In the genomic region with DNA sequence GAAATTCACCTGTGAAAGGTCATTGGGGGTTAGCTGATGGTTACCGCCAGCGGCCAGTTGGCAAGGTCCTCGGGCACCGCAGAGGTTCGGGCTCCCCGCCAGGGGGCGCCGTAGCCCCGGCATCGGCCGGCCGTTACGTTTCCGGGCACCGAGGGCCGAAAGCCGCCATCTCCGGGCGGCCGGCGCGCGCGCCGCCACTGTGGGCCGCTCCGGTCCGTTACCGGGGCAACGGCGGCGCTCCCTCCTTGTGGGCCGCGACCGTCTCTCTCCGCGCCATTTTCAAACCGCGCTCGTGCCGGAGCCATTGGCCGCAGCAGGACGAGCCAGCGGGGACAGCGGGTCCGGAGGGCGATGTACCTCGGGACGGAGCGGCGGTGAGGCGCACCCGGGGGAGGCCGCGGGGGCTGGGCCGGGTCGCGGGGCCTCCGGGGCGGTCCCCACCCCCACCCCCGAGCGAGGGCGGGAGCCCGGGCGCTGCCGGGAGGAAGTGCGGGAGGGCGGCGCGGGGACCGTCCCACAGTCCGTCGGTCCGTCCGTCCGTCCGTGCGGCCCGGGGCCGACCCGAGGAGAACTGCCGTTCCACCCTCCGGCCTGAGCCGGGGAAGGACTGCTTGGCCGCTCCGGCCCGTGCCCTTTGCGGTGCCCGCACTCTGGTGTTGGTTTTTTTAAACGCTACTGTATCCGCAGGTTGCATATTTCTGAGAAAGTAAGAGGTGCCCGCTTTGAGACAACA, we compare ENCODE assay signal across 8 mouse cellular contexts. TPM values are rescaled to one million over a fixed set of nuclear protein-coding genes. Genes with fewer than 3 reads are reported as not detected.
DNase-seq lines count a peak whose midpoint lies in the region; ATAC-seq lines count a peak whose summit lies in the region.

Gene Cep135, plus strand, starts transcription at position 148 of the 733 bp plus-strand sequence.

- H3K4me2 ChIP-seq in hindbrain, embryonic 16.5 days (ENCODE audit: low read length): peak within 1 kb of the TSS; percentile 64

- ATAC-seq in activated CD4-positive, CD25-positive, alpha-beta regulatory T cell, adult 4 months: peak; percentile 79
- peak; percentile 99 for ATAC-seq in hindbrain, embryonic 16.5 days
- ATAC-seq in megakaryocyte, adult 5-6 weeks (ENCODE audit: poor library complexity, severe bottlenecking): peak; percentile 96

- WGBS in hindbrain, embryonic 16.5 days: under 1% methylated on average over 67 of the region's 92 CpGs

- H3K4me1 ChIP-seq in hindbrain, embryonic 16.5 days (ENCODE audit: control insufficient read depth, insufficient read depth, low read depth, low read length): peaks cover 5% of the 10 kb centered on the region

- H3K27me3 ChIP-seq in hindbrain, embryonic 16.5 days (replicated peaks; ENCODE audit: control insufficient read depth, insufficient read depth, low read length): no peaks in the 10 kb centered on the region

- H3K9ac ChIP-seq in hindbrain, embryonic 16.5 days (ENCODE audit: low read depth, low read length): peak within 1 kb of the TSS; percentile 87

- DNase-seq in cerebellum, postnatal 4 days (ENCODE audit: low spot score in 2 of 2): peak; percentile 84 to 95
- peak; percentile 85 for DNase-seq in gastrocnemius, adult 18-20 months (ENCODE audit: low spot score)
- DNase-seq in left cerebral cortex, adult 8-10 months (ENCODE audit: low spot score in 2 of 2): peak; percentile 62 to 81
- DNase-seq in right cerebral cortex, adult 18-20 months: peak; percentile 86
- peak; percentile 81 for DNase-seq in urinary bladder, adult 2 months (ENCODE audit: low spot score)

- H3K27ac ChIP-seq in hindbrain, embryonic 16.5 days (ENCODE audit: low read depth, low read length): peak within 1 kb of the TSS; percentile 85

- no peaks in the 10 kb centered on the region for H3K36me3 ChIP-seq in hindbrain, embryonic 16.5 days (ENCODE audit: control insufficient read depth, insufficient read depth, low read length)

- H3K4me3 ChIP-seq in hindbrain, embryonic 16.5 days (ENCODE audit: low read length): peak within 1 kb of the TSS; percentile 87

- H3K9me3 ChIP-seq in hindbrain, embryonic 16.5 days (ENCODE audit: control insufficient read depth, low read length): no peaks in the 10 kb centered on the region

RNA-seq across cellular contexts. Expression of gene Cep135, which starts in this region (rescaled TPM):
- polyA plus RNA-seq in activated CD4-positive, CD25-positive, alpha-beta regulatory T cell, adult 4 months (2017; shearing (Covaris generic)): 1 to 10 TPM; 4.9 to 6.7 TPM
- total RNA-seq in gastrocnemius, adult 18-20 months (2021): 1 to 10 TPM in 1 of 2 experiments, under 1 TPM in 1; 0.84 to 1.0 TPM
- polyA plus RNA-seq in hindbrain, embryonic 16.5 days (2015; fragmentation: Nextera tagmentation; extraction: Ambion mirVana): 3.1 and 3.4 TPM in 2 replicates
- 1 to 10 TPM; 6.2 to 7.0 (median 6.8) TPM for total RNA-seq in left cerebral cortex, adult 8-10 months (2022)
- 11.0 and 11.2 TPM in 2 replicates for total RNA-seq in megakaryocyte, adult 5-6 weeks (2015)
- 17.6 and 23.2 TPM in 2 replicates for total RNA-seq in megakaryocyte, adult 5-6 weeks (2017)
- polyA plus RNA-seq in urinary bladder, adult 2 months (2012; rRNA removed): 3.6 and 3.9 TPM in 2 replicates

Comparison
In these comparisons a context has a peak if more than half of its experiments do, and no peak if none do; other contexts are left out.
1. Peak in every context shown above with its lines: DNase-seq, ATAC-seq, H3K4me3 ChIP-seq and H3K27ac ChIP-seq.